Mouse (Mus musculus) cerebellum, postnatal 14 days (tissue): ENCODE measurements at regions not wholly inside any gene's neighbourhood (a gene's known extent, or its start where the extent isn't known, plus 50 kb on each side); places are given as distances from the start of the nearest gene placed in this dataset.
A peak's percentile ranks its signal among the peaks of the same experiment; 100 is the strongest.

Source experiments
- DNase-seq, 2 experiments: peaks; one replicate each; pipeline ENCODE4 v3.0.0; 2021; ENCODE audit warnings: mixed read lengths in 2 of 2

DNA sequence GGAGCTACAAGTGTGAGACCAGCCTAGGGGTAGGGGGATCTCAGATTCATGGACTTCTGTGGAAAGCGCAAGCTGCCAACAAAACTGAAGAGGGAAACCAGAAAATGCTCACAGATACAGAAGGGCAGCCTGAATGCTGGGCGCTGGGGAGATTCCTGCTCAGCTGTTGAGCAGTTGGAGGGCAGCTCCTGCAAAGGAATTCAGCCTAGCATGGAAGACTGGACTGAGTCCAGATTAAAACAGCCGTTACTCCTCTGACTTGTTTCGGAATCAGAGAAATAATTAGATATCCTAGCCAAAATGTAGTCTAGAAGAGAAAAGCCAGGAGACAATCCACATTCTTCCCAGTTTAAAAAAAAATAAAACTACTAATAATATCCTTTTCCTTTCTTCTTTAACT, 83.7 kb downstream of the Asb9 start:
- DNase-seq = peak; percentile 11 to 18
